Mouse (Mus musculus): ENCODE measurements at regions not wholly inside any gene's neighbourhood (a gene's known extent, or its start where the extent isn't known, plus 50 kb on each side); places are given as distances from the start of the nearest gene placed in this dataset.

GRCm38 (mm10) chr15:93662601-93663000, 66.9 kb upstream of the Prickle1 start:
- TF ChIP-seq CTCF (IDR thresholded peaks at IDR 0.05; ENCODE audit: insufficient read depth, low read length) (no peak), POLR2A (IDR thresholded peaks at IDR 0.05; ENCODE audit: borderline replicate concordance, extremely low read depth, low read depth, low read length) (no peak)

All from lung, adult 2 months (tissue).